Mouse (Mus musculus) left cerebral cortex, adult 11 months (tissue): ENCODE results near the gene Khdc1b.
"Not testable (repeated sequence)": the region's sequence is repeated elsewhere in the genome, so short reads cannot be mapped to it uniquely, and the experiment has no call there.

Experiments used
- DNase-seq: peaks from one replicate; pipeline ENCODE4 v3.0.0; 2022; ENCODE audit warnings: low spot score

The Khdc1b gene

DNA sequence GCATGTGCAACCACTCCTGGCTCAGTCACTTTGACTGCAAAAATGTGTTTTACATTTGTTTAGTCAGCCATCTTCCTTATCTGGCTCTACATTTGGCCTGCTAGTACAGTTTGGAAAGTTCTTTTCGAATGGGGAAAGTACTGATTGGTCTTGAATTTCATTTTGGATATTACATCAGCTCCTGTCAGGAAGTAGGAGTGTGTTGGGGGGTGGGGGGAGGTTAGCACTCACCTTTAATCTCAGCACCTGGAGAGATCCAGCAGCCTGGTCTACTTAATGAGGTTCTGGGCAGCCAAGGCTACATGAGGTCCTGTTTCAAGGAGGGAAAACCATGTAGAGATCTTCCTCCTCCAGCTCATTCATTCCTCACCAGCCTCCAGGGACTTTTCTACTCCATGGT lies at the start of gene Khdc1b:
TSS of gene Khdc1b (plus strand) at position 301 of the 400 bp plus-strand sequence.
- no peak for DNase-seq

DNA sequence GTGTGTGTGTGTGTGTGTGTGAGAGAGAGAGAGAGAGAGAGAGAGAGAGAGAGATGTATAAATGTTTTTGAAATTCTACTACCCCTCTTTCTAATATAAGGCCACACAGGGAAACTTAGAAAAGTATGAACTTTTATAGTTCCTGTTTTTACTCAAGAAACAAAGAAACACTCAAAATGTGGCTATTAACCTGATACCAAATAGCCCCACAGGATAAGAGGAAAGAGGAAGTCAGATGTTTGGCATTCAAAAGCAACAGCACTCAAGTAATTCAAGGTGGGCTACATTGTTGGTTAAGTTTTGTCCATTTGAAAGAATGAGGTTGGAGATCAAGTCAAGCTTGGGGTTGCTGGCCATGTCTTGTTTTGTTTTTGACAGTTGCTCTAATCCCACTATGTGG lies 47.5 kb upstream of the Khdc1b start:
- DNase-seq = no peak

DNA sequence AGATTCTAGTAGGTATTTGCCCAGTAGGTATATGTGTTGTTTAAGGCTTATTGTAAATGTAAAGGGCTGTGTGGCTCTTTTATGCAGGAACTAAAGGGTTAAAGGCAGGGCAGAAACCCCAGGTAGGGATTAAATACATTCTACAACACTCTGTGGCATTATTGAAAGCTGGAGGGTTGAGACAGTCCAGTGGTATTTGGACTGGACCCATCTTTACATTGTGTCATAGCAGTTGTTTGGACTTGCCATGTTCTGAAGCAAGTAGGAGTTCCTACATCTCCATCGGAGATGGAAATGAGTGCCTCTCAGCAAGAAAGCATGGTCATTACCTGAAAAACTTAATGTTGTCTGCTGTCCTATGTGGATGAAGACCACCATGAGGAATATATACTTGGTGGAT lies 42.6 kb upstream of the Khdc1b start:
- DNase-seq = no peak

DNA sequence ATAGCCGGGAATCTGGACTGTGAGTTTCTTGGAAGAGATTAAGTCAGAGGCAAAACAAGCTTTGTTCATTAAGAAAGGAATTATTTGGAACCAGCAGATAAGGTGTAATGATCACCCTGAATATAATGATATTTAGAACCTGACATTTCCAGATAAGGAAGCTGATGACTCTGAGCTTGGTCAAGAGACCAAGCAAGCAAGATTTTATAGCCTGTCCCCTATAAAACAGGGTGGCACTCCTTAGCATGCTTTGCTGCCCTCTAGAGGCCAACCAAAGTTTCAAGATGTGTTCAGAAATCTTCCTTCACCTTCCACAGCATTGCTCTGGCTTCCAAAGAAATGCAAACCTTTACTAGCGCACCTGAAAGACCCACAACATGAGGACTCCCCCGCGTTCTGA lies 39.1 kb upstream of the Khdc1b start:
- DNase-seq = peak; percentile 9

- not testable (repeated sequence) for DNase-seq
Measured at GRCm38 (mm10) chr1:21344752-21345151, 38.6 kb upstream of the Khdc1b start.

- no peak for DNase-seq
Measured at GRCm38 (mm10) chr1:21349341-21349740, 34.0 kb upstream of the Khdc1b start, which contains the start of gene Khdc1a. TSS of gene Khdc1a (plus strand) at chr1:21349641.

DNA sequence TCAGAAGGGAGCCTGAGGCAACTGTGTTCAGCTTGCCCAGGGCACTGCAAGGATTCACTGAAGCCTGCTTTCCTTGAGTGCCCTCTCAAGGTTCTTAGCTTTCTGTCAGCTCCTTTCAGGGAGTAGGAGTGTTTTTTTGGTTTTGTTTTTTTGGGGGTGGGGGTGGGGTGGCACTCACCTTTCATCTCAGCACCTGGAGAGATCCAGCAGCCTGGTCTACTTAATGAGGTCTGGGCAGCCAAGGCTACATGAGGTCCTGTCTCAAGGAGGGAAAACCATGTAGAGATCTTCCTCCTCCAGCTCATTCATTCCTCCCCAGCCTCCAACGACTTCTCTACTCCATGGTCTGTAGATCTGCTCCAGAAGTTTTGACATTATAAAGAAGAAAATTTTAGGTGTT lies 15.3 kb upstream of the Khdc1b start, which contains the start of gene Khdc1c:
TSS of gene Khdc1c (plus strand) at position 301 of the 400 bp plus-strand sequence.
- not testable (repeated sequence) for DNase-seq

DNA sequence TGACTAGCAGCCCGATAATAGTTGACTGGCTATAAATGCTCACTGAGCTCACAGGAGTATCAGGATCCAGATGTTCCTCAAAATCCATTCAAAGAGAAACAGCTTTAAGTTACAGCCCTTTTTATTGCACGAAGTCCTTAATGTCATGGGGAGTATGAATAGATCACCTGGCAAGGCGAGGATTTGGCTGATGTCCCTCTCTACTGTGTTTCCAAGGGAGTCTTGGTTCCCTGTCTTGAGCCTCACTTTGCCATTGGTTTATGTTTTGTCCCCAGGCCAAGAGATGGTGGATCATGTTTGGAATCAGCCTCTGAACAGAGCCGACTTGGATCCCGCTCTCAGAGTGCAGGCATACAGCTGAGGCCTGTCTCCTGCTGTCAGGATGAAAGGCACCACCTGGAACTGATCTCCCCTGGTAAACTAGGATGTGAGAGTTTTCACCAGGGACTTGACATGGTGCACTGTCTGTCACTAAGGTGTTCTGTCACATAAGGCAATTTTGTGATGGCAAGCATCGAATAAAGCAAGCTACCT lies 7.8 kb downstream of the Khdc1b start:
- no peak for DNase-seq

- no peak for DNase-seq
Measured at GRCm38 (mm10) chr1:21402804-21403203, 19.4 kb downstream of the Khdc1b start.

GRCm38 (mm10) chr1:21407266-21407665 lies 23.9 kb downstream of the Khdc1b start:
- DNase-seq = no peak

GRCm38 (mm10) chr1:21411331-21412196 lies 28.2 kb downstream of the Khdc1b start:
- DNase-seq = peak; percentile 78

GRCm38 (mm10) chr1:21412197-21412555 lies 28.8 kb downstream of the Khdc1b start:
- DNase-seq = no peak

DNA sequence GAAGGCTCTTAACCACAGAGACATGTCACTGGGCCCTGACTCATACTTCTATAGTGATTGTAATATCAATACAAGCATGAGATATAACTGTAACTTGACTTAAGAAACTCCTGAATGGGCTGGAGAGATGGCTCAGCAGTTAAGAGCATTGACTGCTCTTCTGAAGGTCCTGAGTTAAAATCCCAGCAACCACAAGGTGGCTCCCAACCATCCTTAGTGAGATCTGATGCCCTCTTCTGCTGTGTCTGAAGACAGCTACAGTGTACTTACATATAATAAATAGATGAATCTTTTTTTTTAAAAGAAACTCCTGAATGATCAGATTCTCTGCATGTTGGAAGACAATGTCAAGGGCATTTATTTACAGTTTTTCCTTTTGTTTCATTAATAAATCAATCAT lies 36.0 kb downstream of the Khdc1b start:
- DNase-seq = no peak

GRCm38 (mm10) chr1:21425654-21426053 lies 42.3 kb downstream of the Khdc1b start:
- no peak for DNase-seq

GRCm38 (mm10) chr1:21428079-21428478 lies 44.7 kb downstream of the Khdc1b start:
- no peak for DNase-seq

DNA sequence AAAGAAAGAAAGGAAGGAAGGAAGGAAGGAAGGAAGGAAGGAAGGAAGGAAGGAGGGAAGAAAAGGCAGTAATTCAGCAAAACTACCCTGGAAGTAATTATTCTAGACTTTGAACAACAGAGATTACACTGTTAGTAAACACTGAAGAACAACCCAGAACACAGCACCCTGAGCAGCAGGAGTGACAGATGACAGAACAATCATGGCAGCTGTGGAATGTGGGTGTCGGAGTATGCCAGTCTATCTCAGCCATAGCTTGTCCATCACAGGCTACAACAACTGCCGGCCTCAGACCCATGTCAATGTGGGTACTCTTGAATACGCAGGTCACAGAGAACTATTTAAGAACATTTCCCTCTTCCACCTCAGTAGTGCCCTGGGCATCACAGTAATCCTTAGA lies 48.3 kb downstream of the Khdc1b start:
- DNase-seq = no peak

GRCm38 (mm10) chr1:21434853-21435252 lies 51.5 kb downstream of the Khdc1b start:
- no peak for DNase-seq
